Mouse (Mus musculus) ovary, postnatal 36 days (tissue): ENCODE measurements around the gene Lrrc57.
"Not testable (repeated sequence)": the region's sequence is repeated elsewhere in the genome, so short reads cannot be mapped to it uniquely, and the experiment has no call there.

Experiments
- DNase-seq: peaks from one replicate; pipeline ENCODE4 v3.0.0; 2022; ENCODE audit warnings: low spot score, mixed read lengths

Gene Lrrc57

GRCm38 (mm10) chr2:120599506-120599905 is 9.8 kb downstream of the Lrrc57 start:
- no peak for DNase-seq

GRCm38 (mm10) chr2:120597734-120598133 is 11.6 kb downstream of the Lrrc57 start:
- no peak for DNase-seq

GRCm38 (mm10) chr2:120592227-120592626 is 17.1 kb downstream of the Lrrc57 start:
- DNase-seq: no peak

- DNase-seq: no peak
Measured at GRCm38 (mm10) chr2:120589759-120590158, 19.6 kb downstream of the Lrrc57 start.

- no peak for DNase-seq
Measured at GRCm38 (mm10) chr2:120578286-120578685, 31.0 kb downstream of the Lrrc57 start.

- DNase-seq: no peak
Measured at GRCm38 (mm10) chr2:120577799-120578198, 31.5 kb downstream of the Lrrc57 start.

- DNase-seq: no peak
Measured at GRCm38 (mm10) chr2:120575978-120576377, 33.3 kb downstream of the Lrrc57 start.

GRCm38 (mm10) chr2:120575121-120575520 is 34.2 kb downstream of the Lrrc57 start:
- no peak for DNase-seq

GRCm38 (mm10) chr2:120572161-120572560 is 37.2 kb downstream of the Lrrc57 start:
- not testable (repeated sequence) for DNase-seq

GRCm38 (mm10) chr2:120571081-120571480 is 38.2 kb downstream of the Lrrc57 start:
- no peak for DNase-seq

- no peak for DNase-seq
Measured at GRCm38 (mm10) chr2:120567798-120568320, 41.5 kb downstream of the Lrrc57 start.

GRCm38 (mm10) chr2:120566886-120567797 is 42.2 kb downstream of the Lrrc57 start, which contains the start of gene Snap23:
Snap23 (plus strand) TSS chr2:120567671.
- peak; percentile 96 for DNase-seq

- DNase-seq: no peak
Measured at GRCm38 (mm10) chr2:120565363-120565762, 44.0 kb downstream of the Lrrc57 start.

- DNase-seq: not testable (repeated sequence)
Measured at GRCm38 (mm10) chr2:120564548-120565188, 44.7 kb downstream of the Lrrc57 start.

- peak; percentile 85 for DNase-seq
Measured at GRCm38 (mm10) chr2:120563235-120563990, 45.9 kb downstream of the Lrrc57 start, which contains the start of gene Zfp106. Zfp106 (minus strand) TSS chr2:120563843.

GRCm38 (mm10) chr2:120562859-120563234 is 46.5 kb downstream of the Lrrc57 start:
- DNase-seq: no peak

- no peak for DNase-seq
Measured at GRCm38 (mm10) chr2:120561524-120561923, 47.8 kb downstream of the Lrrc57 start.

GRCm38 (mm10) chr2:120558813-120559212 is 50.5 kb downstream of the Lrrc57 start:
- DNase-seq: no peak

- DNase-seq: no peak
Measured at GRCm38 (mm10) chr2:120556868-120557267, 52.5 kb downstream of the Lrrc57 start.
